Mouse (Mus musculus) duodenum, adult 2 months (tissue): ENCODE measurements around the gene H2-Eb2. TPM values are rescaled to one million over a fixed set of nuclear protein-coding genes. Genes with fewer than 3 reads are reported as not detected.

Source experiments
- polyA plus RNA-seq: library from polyadenylated mRNA; depleted of rRNA; stranded (reverse); fragments of >200 nt; gene quantifications from 2 replicates; pipeline ENCODE4 v1.2.3, GENCODE M21; 2012; ENCODE audit warnings: low replicate concordance; rRNA removed

H2-Eb2 gene
- polyA plus RNA-seq = 0.15 and 0.18 TPM in 2 replicates

DNA sequence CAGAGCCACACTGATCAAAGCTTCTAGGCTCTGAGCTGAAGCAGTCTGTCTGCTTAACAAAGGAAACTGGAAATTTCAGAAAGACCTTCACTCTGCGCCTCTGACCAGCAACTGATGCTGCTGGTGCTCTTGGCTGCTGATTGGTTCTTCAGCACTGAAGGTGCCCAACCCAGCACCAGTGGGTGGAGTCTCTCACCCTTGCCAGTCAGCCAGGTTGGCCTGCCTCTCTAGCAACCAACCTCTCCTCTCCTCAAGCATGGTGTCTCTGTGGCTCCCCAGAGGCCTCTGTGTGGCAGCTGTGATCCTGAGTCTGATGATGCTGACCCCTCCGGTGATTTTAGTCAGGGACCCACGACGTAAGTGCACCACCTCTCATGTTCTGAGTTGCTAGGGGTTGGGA lies at the start of gene H2-Eb2:
Gene H2-Eb2, plus strand, starts transcription at position 230 of the 400 bp plus-strand sequence.

DNA sequence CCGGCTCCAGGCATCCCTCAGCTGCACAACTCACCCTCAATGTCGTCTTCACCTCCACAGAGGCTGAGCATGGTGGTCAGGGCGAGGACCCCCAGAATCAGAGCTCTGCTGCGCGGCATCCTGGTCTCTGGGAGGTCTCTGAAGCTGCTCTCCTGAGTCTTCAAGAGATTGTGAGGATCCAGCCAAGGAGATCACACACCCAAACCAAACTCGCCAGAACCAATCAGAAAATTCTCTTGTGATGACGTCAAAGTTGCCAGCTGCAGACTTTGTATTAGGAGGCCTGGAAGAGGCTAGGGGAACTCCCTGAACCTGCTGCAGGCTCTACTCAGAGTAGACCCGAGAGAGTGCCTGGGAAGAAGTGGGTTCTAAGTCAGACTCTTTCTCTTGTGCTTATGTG lies 37.8 kb upstream of the H2-Eb2 start, which contains the start of gene H2-Aa:
Gene H2-Aa, minus strand, starts transcription at position 176 of the 400 bp plus-strand sequence.

DNA sequence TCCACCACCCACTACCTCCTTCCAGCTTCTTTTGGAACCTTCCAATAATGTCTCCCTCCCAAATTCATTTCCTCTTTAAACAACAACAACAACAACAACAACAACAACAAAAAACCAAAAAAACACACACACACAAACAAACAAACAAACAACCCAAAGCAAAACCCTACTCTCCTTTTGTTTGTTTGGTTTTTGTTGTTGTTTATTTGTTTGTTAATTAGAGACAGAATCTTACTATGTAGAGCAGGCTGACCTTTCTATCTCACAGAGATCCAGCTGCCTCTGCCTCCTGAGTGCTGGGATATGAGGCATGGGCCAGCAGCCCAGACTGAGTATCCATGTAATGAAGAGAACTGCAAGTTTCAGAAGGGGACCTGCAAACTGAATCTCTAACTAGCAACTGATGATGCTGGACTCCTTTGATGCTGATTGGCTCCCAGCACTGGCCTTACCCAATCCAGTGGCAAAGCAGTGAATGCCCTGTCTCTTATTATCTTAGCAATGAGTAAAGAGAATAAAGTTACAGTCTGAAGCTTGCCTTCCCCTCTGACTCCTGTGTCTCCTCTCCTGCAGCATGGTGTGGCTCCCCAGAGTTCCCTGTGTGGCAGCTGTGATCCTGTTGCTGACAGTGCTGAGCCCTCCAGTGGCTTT lies 20.0 kb upstream of the H2-Eb2 start, which contains the start of gene H2-Eb1:
Gene H2-Eb1, plus strand, starts transcription at position 488 of the 651 bp plus-strand sequence.

DNA sequence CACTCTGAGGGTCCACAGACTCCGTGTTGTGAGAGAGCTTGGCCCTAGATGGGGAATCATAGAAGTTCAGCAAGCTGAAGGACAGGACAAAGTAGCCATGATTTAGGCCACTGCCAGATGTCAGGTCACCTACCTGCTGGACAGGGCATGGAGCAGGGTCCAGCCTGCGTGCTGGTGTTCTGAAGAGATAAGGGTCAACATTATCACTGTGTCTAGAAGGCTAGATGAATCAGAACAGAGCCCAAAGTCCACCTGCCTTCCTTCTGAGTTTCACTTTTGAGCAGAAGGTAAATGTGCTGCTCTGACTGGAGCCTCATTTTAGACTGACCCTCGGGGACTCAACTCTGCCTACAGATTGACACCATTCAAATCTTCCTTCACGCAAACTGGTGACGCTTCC lies 29.1 kb downstream of the H2-Eb2 start, which contains the start of gene Btnl2:
Gene Btnl2, plus strand, starts transcription at position 284 of the 400 bp plus-strand sequence.

DNA sequence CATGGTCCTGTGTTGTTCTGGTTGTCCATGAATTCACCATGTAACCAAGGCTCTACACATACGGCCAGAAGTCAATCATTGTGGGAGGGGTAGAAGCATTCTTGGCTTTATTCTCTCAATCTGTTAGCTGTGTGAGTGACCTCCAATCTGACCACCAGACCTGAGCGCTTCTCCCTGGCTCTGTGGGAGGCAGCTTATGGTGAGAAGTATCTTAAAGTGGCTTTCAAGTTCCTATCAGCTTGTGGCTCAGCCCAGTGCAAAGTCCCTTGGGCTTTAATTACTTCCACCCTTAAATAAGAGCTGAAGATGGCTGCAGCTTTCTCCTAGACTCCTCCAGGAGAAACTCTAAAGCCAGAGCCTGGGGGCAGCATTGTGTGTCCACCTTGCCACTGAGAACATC lies 51.4 kb downstream of the H2-Eb2 start, which contains the start of gene Btnl1:
Gene Btnl1, plus strand, starts transcription at position 286 of the 400 bp plus-strand sequence.

Other genes with a start within 250 kb of the H2-Eb2 start
- 4.6 and 11.9 TPM in 2 replicates for gene H2-Oa, start 233.3 kb upstream of the H2-Eb2 start, polyA plus RNA-seq
- gene H2-DMa, start 206.1 kb upstream of the H2-Eb2 start, polyA plus RNA-seq = 40.9 and 173 TPM in 2 replicates
- gene Brd2, start 203.0 kb upstream of the H2-Eb2 start, polyA plus RNA-seq = 84.7 and 92.1 TPM in 2 replicates
- gene H2-DMb2, start 182.4 kb upstream of the H2-Eb2 start, polyA plus RNA-seq = 4.5 and 16.7 TPM in 2 replicates
- 52.9 and 337 TPM in 2 replicates for gene H2-DMb1, start 172.6 kb upstream of the H2-Eb2 start, polyA plus RNA-seq
- 53.8 and 96.5 TPM in 2 replicates for gene Tap1, start 138.1 kb upstream of the H2-Eb2 start, polyA plus RNA-seq
- 114 and 217 TPM in 2 replicates for gene Psmb9, start 137.9 kb upstream of the H2-Eb2 start, polyA plus RNA-seq
- 140 and 253 TPM in 2 replicates for gene Psmb8, start 127.9 kb upstream of the H2-Eb2 start, polyA plus RNA-seq
- gene Tap2, start 122.1 kb upstream of the H2-Eb2 start, polyA plus RNA-seq = 39.6 and 83.2 TPM in 2 replicates
- gene H2-Ob, start 86.8 kb upstream of the H2-Eb2 start, polyA plus RNA-seq = 1.6 and 6.7 TPM in 2 replicates
- gene H2-Ab1, start 68.0 kb upstream of the H2-Eb2 start, polyA plus RNA-seq = 523 and 3,902 TPM in 2 replicates
- gene H2-Aa, start 37.8 kb upstream of the H2-Eb2 start, polyA plus RNA-seq = 132 and 571 TPM in 2 replicates
- gene H2-Eb1, start 19.8 kb upstream of the H2-Eb2 start, polyA plus RNA-seq = 83.1 and 303 TPM in 2 replicates
- 71.0 and 85.2 TPM in 2 replicates for gene Btnl2, start 29.2 kb downstream of the H2-Eb2 start, polyA plus RNA-seq
- 72.9 and 155 TPM in 2 replicates for gene Btnl1, start 51.5 kb downstream of the H2-Eb2 start, polyA plus RNA-seq
- 0.07 and 0.15 TPM in 2 replicates for gene BC051142, start 73.2 kb downstream of the H2-Eb2 start, polyA plus RNA-seq
- gene Btnl4, start 151.7 kb downstream of the H2-Eb2 start, polyA plus RNA-seq = 24.7 and 37.1 TPM in 2 replicates
- gene Btnl6, start 191.7 kb downstream of the H2-Eb2 start, polyA plus RNA-seq = 36.6 and 66.8 TPM in 2 replicates
- gene Notch4, start 238.6 kb downstream of the H2-Eb2 start, polyA plus RNA-seq = 14.4 and 26.1 TPM in 2 replicates